Comparison of ENCODE assay signal across 9 mouse cellular contexts in genomic region chr2:29910042-29910441, GRCm38 (mm10). TPM values are rescaled to one million over a fixed set of nuclear protein-coding genes. Genes with fewer than 3 reads are reported as not detected.
DNase-seq lines count a peak whose midpoint lies in the region; ATAC-seq and TF ChIP-seq lines count a peak whose summit lies in the region.
"Had no signal": no experiment of that assay in that cellular context is flagged by ENCODE, and none has a peak within 500 bp of the region (broad histone marks: within the 10 kb centered on the region; RNA-seq: fewer than 3 reads in every experiment).

No protein-coding gene starts in this region.

- H3K4me2 ChIP-seq in kidney, embryonic 14.5 days (replicated peaks; ENCODE audit: low read depth, low read length), result no peak overlapping the region
- H3K4me2 ChIP-seq in liver, embryonic 13.5 days, result no peak overlapping the region
- no peak overlapping the region for H3K4me2 ChIP-seq in neural tube, embryonic 15.5 days
- H3K4me2 ChIP-seq: midbrain, embryonic 15.5 days had no signal

- ATAC-seq in kidney, embryonic 14.5 days (ENCODE audit: low FRiP score, low TSS enrichment), result no peak
- ATAC-seq in liver, embryonic 13.5 days (ENCODE audit: low read depth), result no peak
- ATAC-seq in neural tube, embryonic 15.5 days (ENCODE audit: low FRiP score), result no peak
- ATAC-seq: midbrain, embryonic 15.5 days had no signal

- no peaks in the 10 kb centered on the region for H3K27me3 ChIP-seq in kidney, adult 2 months (replicated peaks; ENCODE audit: control insufficient read depth, insufficient read depth, low read length)
- H3K27me3 ChIP-seq in kidney, embryonic 14.5 days (ENCODE audit: control insufficient read depth, insufficient read depth, low read length), result no peaks in the 10 kb centered on the region
- no peaks in the 10 kb centered on the region for H3K27me3 ChIP-seq in liver, embryonic 13.5 days
- no peaks in the 10 kb centered on the region for H3K27me3 ChIP-seq in neural tube, embryonic 15.5 days (replicated peaks)
- H3K27me3 ChIP-seq: midbrain, embryonic 15.5 days had no signal

- H3K27ac ChIP-seq in kidney, adult 2 months (ENCODE audit: insufficient read depth, low read depth, low read length), result no peak overlapping the region
- no peak overlapping the region for H3K27ac ChIP-seq in kidney, embryonic 14.5 days (ENCODE audit: low read depth, low read length)
- H3K27ac ChIP-seq in liver, embryonic 13.5 days, result no peak overlapping the region
- no peak overlapping the region for H3K27ac ChIP-seq in neural tube, embryonic 15.5 days (replicated peaks)
- H3K27ac ChIP-seq: midbrain, embryonic 15.5 days had no signal

- no peaks in the 10 kb centered on the region for H3K9me3 ChIP-seq in kidney, embryonic 14.5 days (ENCODE audit: control insufficient read depth, low read length)
- H3K9me3 ChIP-seq in liver, embryonic 13.5 days (replicated peaks), result no peaks in the 10 kb centered on the region
- H3K9me3 ChIP-seq in neural tube, embryonic 15.5 days (replicated peaks), result no peaks in the 10 kb centered on the region
- H3K9me3 ChIP-seq: midbrain, embryonic 15.5 days had no signal

- peak; percentile 37; the same call in 1 of the 2 replicates for TF ChIP-seq CTCF in kidney, adult 2 months (conservative IDR thresholded peaks at IDR 0.05; ENCODE audit: insufficient read depth, insufficient read length, low read depth, low read length)

- 96% methylated on average over 2 of the region's 2 CpGs for WGBS in kidney, adult 2 months
- 85% methylated on average over 2 of the region's 2 CpGs for WGBS in kidney, embryonic 14.5 days
- 84% methylated on average over 2 of the region's 2 CpGs for WGBS in liver, embryonic 13.5 days (ENCODE audit: insufficient replicate concordance)
- 93% methylated on average over 2 of the region's 2 CpGs for WGBS in neural tube, embryonic 15.5 days

- no peaks in the 10 kb centered on the region for H3K36me3 ChIP-seq in kidney, adult 2 months (ENCODE audit: control insufficient read depth, insufficient read depth, low read length)
- peaks cover 82% of the 10 kb centered on the region for H3K36me3 ChIP-seq in kidney, embryonic 14.5 days (ENCODE audit: control insufficient read depth, insufficient read depth, low read length)
- peaks cover 91% of the 10 kb centered on the region for H3K36me3 ChIP-seq in liver, embryonic 13.5 days
- peaks cover 78% of the 10 kb centered on the region for H3K36me3 ChIP-seq in neural tube, embryonic 15.5 days

- DNase-seq in kidney, adult 2 months, result no peak
- peak; percentile 17 to 23 for DNase-seq in B cell, adult 2 months
- peak; percentile 76 for DNase-seq in ZHBTc4 (ENCODE audit: low read depth, low spot score)
- peak; percentile 22 for DNase-seq in liver, embryonic 13.5 days
- no peak for DNase-seq in testis, postnatal 14 days (ENCODE audit: low spot score)
- no peak for DNase-seq in cerebellum, adult 18-20 months

- no peak for TF ChIP-seq POLR2A in kidney, adult 2 months (IDR thresholded peaks at IDR 0.05; ENCODE audit: low read depth, low read length)

- no peaks in the 10 kb centered on the region for H3K4me1 ChIP-seq in kidney, adult 2 months (ENCODE audit: control insufficient read depth, insufficient read depth, low read length)
- no peaks in the 10 kb centered on the region for H3K4me1 ChIP-seq in kidney, embryonic 14.5 days (ENCODE audit: control insufficient read depth, insufficient read depth, low read length)
- no peaks in the 10 kb centered on the region for H3K4me1 ChIP-seq in liver, embryonic 13.5 days (replicated peaks)
- no peaks in the 10 kb centered on the region for H3K4me1 ChIP-seq in neural tube, embryonic 15.5 days
- H3K4me1 ChIP-seq: midbrain, embryonic 15.5 days had no signal

- no peak overlapping the region for H3K4me3 ChIP-seq in kidney, adult 2 months (ENCODE audit: insufficient read depth, low read depth, low read length)
- no peak overlapping the region for H3K4me3 ChIP-seq in kidney, embryonic 14.5 days (ENCODE audit: low read length)
- H3K4me3 ChIP-seq in liver, embryonic 13.5 days (replicated peaks), result no peak overlapping the region
- H3K4me3 ChIP-seq in neural tube, embryonic 15.5 days (replicated peaks), result no peak overlapping the region
- H3K4me3 ChIP-seq: midbrain, embryonic 15.5 days had no signal

- no peak overlapping the region for H3K9ac ChIP-seq in kidney, embryonic 14.5 days (ENCODE audit: low read depth, low read length)
- no peak overlapping the region for H3K9ac ChIP-seq in liver, embryonic 13.5 days
- no peak overlapping the region for H3K9ac ChIP-seq in neural tube, embryonic 15.5 days (replicated peaks)
- H3K9ac ChIP-seq: midbrain, embryonic 15.5 days had no signal

RNA-seq across cellular contexts. Expression of gene Odf2, which starts 21.0 kb away (rescaled TPM):
- 17.6 and 21.5 TPM in 2 replicates for polyA plus RNA-seq in kidney, adult 2 months (2012; rRNA removed)
- 43.8 and 79.9 TPM in 2 replicates for polyA plus RNA-seq in kidney, embryonic 14.5 days (2014; fragmentation: Nextera tagmentation; extraction: Ambion mirVana)
- polyA plus RNA-seq in liver, embryonic 13.5 days (2015; fragmentation: Nextera tagmentation; extraction: Ambion mirVana), result 39.5 and 49.9 TPM in 2 replicates
- 62.4 and 66.8 TPM in 2 replicates for polyA plus RNA-seq in neural tube, embryonic 15.5 days (2015; fragmentation: Nextera tagmentation; extraction: Ambion mirVana)

RNA-seq across cellular contexts. Expression of gene Gle1, which starts 25.2 kb away (rescaled TPM):
- polyA plus RNA-seq in kidney, adult 2 months (2012; rRNA removed), result 21.1 and 25.4 TPM in 2 replicates
- polyA plus RNA-seq in kidney, embryonic 14.5 days (2014; fragmentation: Nextera tagmentation; extraction: Ambion mirVana), result 43.8 and 57.9 TPM in 2 replicates
- polyA plus RNA-seq in liver, embryonic 13.5 days (2015; fragmentation: Nextera tagmentation; extraction: Ambion mirVana), result 29.8 and 33.7 TPM in 2 replicates
- polyA plus RNA-seq in neural tube, embryonic 15.5 days (2015; fragmentation: Nextera tagmentation; extraction: Ambion mirVana), result 64.8 and 66.1 TPM in 2 replicates

RNA-seq across cellular contexts. Expression of gene Cercam, which starts 41.1 kb away (rescaled TPM):
- polyA plus RNA-seq in kidney, adult 2 months (2012; rRNA removed), result 2.3 and 3.3 TPM in 2 replicates
- 8.9 and 15.6 TPM in 2 replicates for polyA plus RNA-seq in kidney, embryonic 14.5 days (2014; fragmentation: Nextera tagmentation; extraction: Ambion mirVana)
- polyA plus RNA-seq in liver, embryonic 13.5 days (2015; fragmentation: Nextera tagmentation; extraction: Ambion mirVana), result 31.1 and 39.0 TPM in 2 replicates
- 25.8 and 27.4 TPM in 2 replicates for polyA plus RNA-seq in neural tube, embryonic 15.5 days (2015; fragmentation: Nextera tagmentation; extraction: Ambion mirVana)

RNA-seq across cellular contexts. Expression of gene Sptan1, which starts 55.3 kb away (rescaled TPM):
- 237 and 250 TPM in 2 replicates for polyA plus RNA-seq in kidney, adult 2 months (2012; rRNA removed)
- 121 and 136 TPM in 2 replicates for polyA plus RNA-seq in kidney, embryonic 14.5 days (2014; fragmentation: Nextera tagmentation; extraction: Ambion mirVana)
- polyA plus RNA-seq in liver, embryonic 13.5 days (2015; fragmentation: Nextera tagmentation; extraction: Ambion mirVana), result 10.9 and 11.3 TPM in 2 replicates
- polyA plus RNA-seq in neural tube, embryonic 15.5 days (2015; fragmentation: Nextera tagmentation; extraction: Ambion mirVana), result 186 and 213 TPM in 2 replicates

Comparison
In these comparisons a context has a peak if more than half of its experiments do, and no peak if none do; other contexts are left out.
1. DNase-seq: peak in B cell, adult 2 months (2 of 2), ZHBTc4 (single experiment) and liver, embryonic 13.5 days (single experiment); none in kidney, adult 2 months (single experiment), testis, postnatal 14 days (single experiment) and cerebellum, adult 18-20 months (0 of 2).